Mouse (Mus musculus): ENCODE results near the gene Mcoln1. TPM values are rescaled to one million over a fixed set of nuclear protein-coding genes. Genes with fewer than 3 reads are reported as not detected.

Mcoln1 gene
- polyA plus RNA-seq, 1 experiment: 154 TPM

DNA sequence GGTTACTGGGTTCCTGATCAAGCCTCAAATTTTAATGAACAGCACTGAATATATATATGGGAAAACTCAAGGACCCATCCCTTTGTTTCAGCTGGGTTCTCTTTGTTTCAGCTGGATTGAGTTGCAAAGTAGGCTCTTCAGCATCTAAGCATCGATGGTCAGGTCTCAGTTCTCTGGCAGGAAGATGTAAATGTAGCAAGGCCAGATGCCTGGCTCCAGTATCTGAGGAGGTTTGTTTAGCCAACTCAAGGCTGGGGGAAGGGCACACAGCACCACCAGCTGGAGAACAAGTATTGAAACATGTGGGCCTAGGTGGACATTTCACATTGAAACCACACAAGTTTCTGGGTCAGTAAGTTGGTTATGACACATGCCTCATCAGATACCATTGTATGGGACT lies 52.0 kb downstream of the Mcoln1 start:
- H3K4me1 ChIP-seq (ENCODE audit: control insufficient read depth, insufficient read depth, low read length): no peaks in the 10 kb centered on the region; the same call in 1 of the 2 replicates
- TF ChIP-seq POLR2A (IDR thresholded peaks at IDR 0.05; ENCODE audit: borderline replicate concordance, control insufficient read depth, low read depth, low read length) (no peak), CTCF (IDR thresholded peaks at IDR 0.05; ENCODE audit: control insufficient read depth, insufficient read depth, low read length) (no peak)
- H3K27ac ChIP-seq (ENCODE audit: control insufficient read depth, insufficient read depth, low read depth, low read length, poor library complexity): no peak overlapping the region
- 98% methylated on average over 1 of the region's 1 CpGs for WGBS
- no peak overlapping the region for H3K4me3 ChIP-seq (replicated peaks; ENCODE audit: control insufficient read depth, low read depth, low read length)

DNA sequence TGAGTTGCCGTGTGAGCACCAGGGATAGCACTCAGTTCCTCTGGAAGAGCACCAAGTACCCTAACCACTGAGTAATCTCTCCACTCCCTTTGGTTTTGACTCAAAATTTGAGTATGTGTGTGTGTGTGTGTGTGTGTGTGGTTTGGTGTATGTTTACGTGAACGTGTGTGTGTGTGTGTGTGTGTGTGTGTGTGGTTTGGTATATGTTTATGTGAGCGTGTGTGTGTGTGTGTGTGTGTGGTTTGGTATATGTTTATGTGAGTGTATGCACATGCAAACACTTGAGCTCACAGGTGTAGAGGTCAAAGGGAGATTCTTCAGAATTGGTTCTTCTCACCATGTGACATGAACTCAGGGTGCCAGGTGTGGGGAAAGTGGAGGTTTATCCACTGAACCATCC lies 55.9 kb downstream of the Mcoln1 start:
- TF ChIP-seq CTCF (IDR thresholded peaks at IDR 0.05; ENCODE audit: control insufficient read depth, insufficient read depth, low read length): no peak
- no peak for TF ChIP-seq POLR2A (IDR thresholded peaks at IDR 0.05; ENCODE audit: borderline replicate concordance, control insufficient read depth, low read depth, low read length)
- 63% methylated on average over 4 of the region's 4 CpGs for WGBS
- H3K4me1 ChIP-seq (ENCODE audit: control insufficient read depth, insufficient read depth, low read length): no peaks in the 10 kb centered on the region; the same call in 1 of the 2 replicates
- no peak overlapping the region for H3K27ac ChIP-seq (ENCODE audit: control insufficient read depth, insufficient read depth, low read depth, low read length, poor library complexity)
- H3K4me3 ChIP-seq (replicated peaks; ENCODE audit: control insufficient read depth, low read depth, low read length): no peak overlapping the region

Other genes with a start within 250 kb of the Mcoln1 start
- gene Insr, start 220.8 kb upstream of the Mcoln1 start, polyA plus RNA-seq (2011; ENCODE audit: insufficient read depth, insufficient read length, low replicate concordance, missing spikeins): 7.3 and 24.6 TPM in 2 replicates
- 14.8 and 30.1 TPM in 2 replicates for gene A430078G23Rik, start 147.0 kb upstream of the Mcoln1 start, polyA plus RNA-seq (2011; ENCODE audit: insufficient read depth, insufficient read length, low replicate concordance, missing spikeins)
- gene Arhgef18, start 107.5 kb upstream of the Mcoln1 start, polyA plus RNA-seq (2011; ENCODE audit: insufficient read depth, insufficient read length, low replicate concordance, missing spikeins): 15.2 and 34.7 TPM in 2 replicates
- 1.7 and 2.6 TPM in 2 replicates for gene Pex11g, start 32.8 kb upstream of the Mcoln1 start, polyA plus RNA-seq (2011; ENCODE audit: insufficient read depth, insufficient read length, low replicate concordance, missing spikeins)
- gene Tex45, start 29.6 kb upstream of the Mcoln1 start, polyA plus RNA-seq (2011; ENCODE audit: insufficient read depth, insufficient read length, low replicate concordance, missing spikeins): 1.00 TPM in 1 of 2 replicates, not detected in the other
- 3.9 and 5.8 TPM in 2 replicates for gene Zfp358, start 7.3 kb upstream of the Mcoln1 start, polyA plus RNA-seq (2011; ENCODE audit: insufficient read depth, insufficient read length, low replicate concordance, missing spikeins)
- 36.3 and 52.7 TPM in 2 replicates for gene Pnpla6, start 14.9 kb downstream of the Mcoln1 start, polyA plus RNA-seq (2011; ENCODE audit: insufficient read depth, insufficient read length, low replicate concordance, missing spikeins)
- gene C330021F23Rik, start 67.5 kb downstream of the Mcoln1 start, polyA plus RNA-seq (2011; ENCODE audit: insufficient read depth, insufficient read length, low replicate concordance, missing spikeins): not detected in 2 replicates
- 1.1 and 4.1 TPM in 2 replicates for gene Camsap3, start 86.8 kb downstream of the Mcoln1 start, polyA plus RNA-seq (2011; ENCODE audit: insufficient read depth, insufficient read length, low replicate concordance, missing spikeins)
- gene Xab2, start 120.9 kb downstream of the Mcoln1 start, polyA plus RNA-seq (2011; ENCODE audit: insufficient read depth, insufficient read length, low replicate concordance, missing spikeins): 22.4 and 40.3 TPM in 2 replicates
- 162 and 227 TPM in 2 replicates for gene Pet100, start 121.1 kb downstream of the Mcoln1 start, polyA plus RNA-seq (2011; ENCODE audit: insufficient read depth, insufficient read length, low replicate concordance, missing spikeins)
- gene Pcp2, start 125.1 kb downstream of the Mcoln1 start, polyA plus RNA-seq (2011; ENCODE audit: insufficient read depth, insufficient read length, low replicate concordance, missing spikeins): not detected in 2 replicates
- 229 and 373 TPM in 2 replicates for gene Stxbp2, start 130.5 kb downstream of the Mcoln1 start, polyA plus RNA-seq (2011; ENCODE audit: insufficient read depth, insufficient read length, low replicate concordance, missing spikeins)
- gene Retn, start 155.3 kb downstream of the Mcoln1 start, polyA plus RNA-seq (2011; ENCODE audit: insufficient read depth, insufficient read length, low replicate concordance, missing spikeins): 3.0 TPM in 1 of 2 replicates, not detected in the other
- 38.3 and 142 TPM in 2 replicates for gene Mcemp1, start 165.3 kb downstream of the Mcoln1 start, polyA plus RNA-seq (2011; ENCODE audit: insufficient read depth, insufficient read length, low replicate concordance, missing spikeins)
- gene Fcor, start 171.9 kb downstream of the Mcoln1 start, polyA plus RNA-seq (2011; ENCODE audit: insufficient read depth, insufficient read length, low replicate concordance, missing spikeins): 10.9 TPM in 1 of 2 replicates, not detected in the other
- gene Trappc5, start 175.8 kb downstream of the Mcoln1 start, polyA plus RNA-seq (2011; ENCODE audit: insufficient read depth, insufficient read length, low replicate concordance, missing spikeins): 7.7 and 10.0 TPM in 2 replicates
- gene Fcer2a, start 193.7 kb downstream of the Mcoln1 start, polyA plus RNA-seq (2011; ENCODE audit: insufficient read depth, insufficient read length, low replicate concordance, missing spikeins): 16.8 and 37.3 TPM in 2 replicates
- not detected in 2 replicates for gene Clec4g, start 220.2 kb downstream of the Mcoln1 start, polyA plus RNA-seq (2011; ENCODE audit: insufficient read depth, insufficient read length, low replicate concordance, missing spikeins)
- 1.3 and 3.4 TPM in 2 replicates for gene Cd209a, start 248.5 kb downstream of the Mcoln1 start, polyA plus RNA-seq (2011; ENCODE audit: insufficient read depth, insufficient read length, low replicate concordance, missing spikeins)